Mouse (Mus musculus) neural tube, embryonic 14.5 days (tissue): ENCODE data around the gene Tmem104. TPM values are rescaled to one million over a fixed set of nuclear protein-coding genes. Genes with fewer than 3 reads are reported as not detected.
A peak's percentile ranks its signal among the peaks of the same experiment; 100 is the strongest.

Experiments
- ATAC-seq: fragments of 200-750 bp; cut with Nextera tagmentation; 2 replicates; pipeline ENCODE4 v1.8.0; 2017; ENCODE audit warnings: low read depth, mild to moderate bottlenecking, moderate TSS enrichment, moderate library complexity
- H3K27ac ChIP-seq: fragments of 300-500 bp; sonication (generic); 2 replicates; pipeline ENCODE4 v1.5.1; 2014; ENCODE audit warnings: low read depth, mild to moderate bottlenecking, control low read depth, low read length, moderate library complexity, mixed read lengths
- H3K27me3 ChIP-seq: fragments of 300-500 bp; sonication (generic); 2 replicates; pipeline ENCODE4 v1.6.1; 2014; ENCODE audit warnings: low read length; ENCODE audit not compliant: control insufficient read depth, insufficient read depth
- H3K36me3 ChIP-seq: fragments of 300-500 bp; sonication (generic); 2 replicates; pipeline ENCODE4 v1.6.1; 2014; ENCODE audit warnings: low read length, mixed read lengths; ENCODE audit not compliant: control insufficient read depth, insufficient read depth
- H3K4me1 ChIP-seq: fragments of 300-500 bp; sonication (generic); 2 replicates; pipeline ENCODE4 v1.6.1; 2014; ENCODE audit warnings: low read length; ENCODE audit not compliant: control insufficient read depth, insufficient read depth
- H3K4me2 ChIP-seq: fragments of 300-500 bp; sonication (generic); 2 replicates; pipeline ENCODE4 v1.6.1; 2014; ENCODE audit warnings: mild to moderate bottlenecking, low read depth, low read length, control low read depth
- H3K4me3 ChIP-seq: fragments of 300-500 bp; sonication (generic); 2 replicates; pipeline ENCODE4 v1.5.1; 2014; ENCODE audit warnings: low read depth, low read length, control low read depth, mixed read lengths
- H3K9ac ChIP-seq: fragments of 300-500 bp; sonication (generic); replicated peaks from 2 replicates; pipeline ENCODE4 v1.6.1; 2014; ENCODE audit warnings: low read depth, mild to moderate bottlenecking, control low read depth, low read length, mixed read lengths
- H3K9me3 ChIP-seq: fragments of 300-500 bp; sonication (generic); 2 replicates; pipeline ENCODE4 v1.6.1; 2016; ENCODE audit warnings: low read length; ENCODE audit not compliant: control insufficient read depth
- WGBS: fragments of 180-500 bp; shearing (Covaris S2); extraction: QIAGEN DNeasy Blood & Tissue Kit; methylation state at CpG from one replicate; pipeline ENCODE4 v1.1.7; 2014; 5-methylcytosine and 5-hydroxymethylcytosine counted together
- polyA plus RNA-seq: library from polyadenylated mRNA; unstranded; fragments of >200 nt; fragmentation: Nextera tagmentation; extraction: Ambion mirVana; gene quantifications from 2 replicates; pipeline ENCODE4 v1.2.1, GENCODE M21; 2014

The Tmem104 gene
- polyA plus RNA-seq, 1 experiment from 2014 or later: 8.9 TPM

DNA sequence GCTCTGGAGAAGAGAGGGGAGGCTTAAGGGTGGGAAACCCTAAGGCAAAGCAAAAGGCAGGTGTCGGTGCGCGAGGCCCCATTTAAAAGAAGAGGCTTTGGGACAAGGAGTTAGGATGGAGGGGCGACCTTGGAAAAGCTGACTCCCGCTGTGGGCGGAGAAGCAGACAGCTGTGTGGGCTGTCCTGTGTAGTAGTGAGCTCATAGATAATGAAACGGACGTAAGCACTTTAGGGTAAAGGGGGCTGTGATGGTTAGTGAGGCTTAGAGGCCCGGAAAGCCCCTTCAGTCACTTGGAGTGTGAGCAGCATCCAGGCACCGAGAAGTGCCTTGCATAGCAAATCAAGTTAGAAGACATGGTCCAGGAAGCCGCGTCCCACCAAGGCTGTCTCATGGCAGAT, 406 bp downstream of the Tmem104 start, which contains the start of gene Nat9:
Gene Nat9, minus strand, starts transcription at position 167 of the 400 bp plus-strand sequence.
- H3K9ac ChIP-seq: peak within 1 kb of the TSS; percentile 72
- peak; percentile 47 for ATAC-seq
- no peaks in the 10 kb centered on the region for H3K36me3 ChIP-seq
- peak within 1 kb of the TSS; percentile 95 for H3K4me2 ChIP-seq
- WGBS: 10% methylated on average over 12 of the region's 12 CpGs
- H3K27ac ChIP-seq: peak within 1 kb of the TSS; percentile 81
- H3K4me1 ChIP-seq: peaks cover 10% of the 10 kb centered on the region
- H3K9me3 ChIP-seq: no peaks in the 10 kb centered on the region
- peak within 1 kb of the TSS; percentile 60 for H3K4me3 ChIP-seq
- no peaks in the 10 kb centered on the region for H3K27me3 ChIP-seq

DNA sequence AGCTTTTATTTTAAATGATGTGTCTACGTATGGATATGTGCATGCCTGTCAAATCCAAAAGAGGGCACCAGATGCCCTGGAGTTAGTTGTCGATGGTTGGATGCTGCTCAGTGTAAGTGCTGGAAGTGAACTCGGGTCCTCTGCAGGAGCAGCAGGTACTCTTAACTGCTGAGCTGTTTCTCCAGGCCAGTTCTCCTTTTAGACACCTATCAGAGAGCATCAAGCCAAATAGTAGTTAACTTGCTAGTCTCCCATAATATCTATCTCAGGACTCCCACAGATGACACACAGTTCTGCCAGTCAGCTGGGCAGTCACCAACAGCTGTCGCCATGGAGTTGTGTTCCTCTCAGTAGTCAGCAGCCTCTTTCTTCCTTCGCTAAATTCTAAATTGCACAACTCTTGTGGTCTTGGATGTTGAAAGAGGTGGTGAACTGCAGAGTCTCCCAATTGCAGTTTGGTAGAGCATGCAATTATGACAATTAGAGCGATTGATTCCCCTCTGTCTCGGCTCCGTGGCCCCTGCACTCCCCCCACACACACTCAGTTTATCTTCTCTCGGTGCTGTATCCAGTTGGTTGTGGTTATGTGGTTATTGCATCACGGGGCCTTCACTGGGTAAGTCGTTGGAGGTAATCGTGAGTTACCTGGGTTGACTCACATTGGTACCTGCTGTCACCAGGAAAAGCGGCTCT, 1.4 kb downstream of the Tmem104 start:
- 90% methylated on average over 13 of the region's 13 CpGs for WGBS
- peak overlapping the region; percentile 95; the same call in 1 of the 2 replicates for H3K4me2 ChIP-seq
- ATAC-seq: no peak

DNA sequence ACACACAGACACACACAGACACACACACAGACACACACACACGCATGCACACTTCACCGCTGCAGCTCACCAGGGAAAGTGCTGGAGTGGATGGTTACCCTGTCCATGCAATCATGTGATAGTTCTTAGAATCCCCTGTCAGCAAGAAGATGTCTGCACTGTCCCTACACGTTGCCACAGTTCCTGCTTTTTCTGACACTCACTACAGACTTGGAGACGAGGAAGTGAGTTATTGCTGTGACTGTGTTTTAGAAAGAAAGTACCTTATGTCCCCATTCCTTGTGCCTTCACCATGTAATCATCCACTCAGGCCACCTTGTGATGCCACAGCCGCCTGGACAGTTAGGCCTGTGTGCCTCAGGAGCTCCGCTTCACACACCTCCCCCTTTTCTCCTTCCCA, 2.0 kb downstream of the Tmem104 start:
- Histone ChIP-seq H3K36me3 (no peaks in the 10 kb centered on the region), H3K9me3 (no peaks in the 10 kb centered on the region), H3K4me1 (peaks cover 10% of the 10 kb centered on the region), H3K4me3 (no peak overlapping the region), H3K27me3 (no peaks in the 10 kb centered on the region), H3K27ac (no peak overlapping the region), H3K9ac (no peak overlapping the region), H3K4me2 (no peak overlapping the region)
- no peak for ATAC-seq
- 89% methylated on average over 6 of the region's 6 CpGs for WGBS

More for the DNA sequence above, 1.4 kb downstream of the Tmem104 start:
- H3K27me3 ChIP-seq: no peaks in the 10 kb centered on the region
- no peaks in the 10 kb centered on the region for H3K36me3 ChIP-seq
- H3K27ac ChIP-seq: no peak overlapping the region
- no peak overlapping the region for H3K4me3 ChIP-seq
- no peaks in the 10 kb centered on the region for H3K9me3 ChIP-seq
- peaks cover 10% of the 10 kb centered on the region for H3K4me1 ChIP-seq
- no peak overlapping the region for H3K9ac ChIP-seq

DNA sequence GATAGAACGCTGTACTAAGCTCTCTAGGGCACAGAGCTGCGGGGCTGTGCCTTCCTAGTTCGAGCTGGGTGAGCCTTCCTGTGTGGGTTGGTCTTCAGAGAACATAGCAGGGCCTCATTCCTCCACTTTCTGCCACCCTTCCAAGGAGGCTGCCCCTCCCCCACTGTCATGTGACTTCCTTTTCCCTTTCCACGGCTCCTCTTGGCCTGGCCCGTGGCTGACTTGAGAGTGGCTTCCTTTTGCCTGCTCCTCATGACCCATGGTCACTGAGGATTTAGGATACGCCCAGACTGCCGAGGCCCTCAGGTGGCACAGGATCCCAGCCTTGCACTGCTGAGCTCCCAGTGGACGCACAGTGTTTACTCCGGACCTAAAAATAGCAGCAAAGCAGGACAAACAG, 4.9 kb downstream of the Tmem104 start:
- H3K4me1 ChIP-seq: peaks cover 7% of the 10 kb centered on the region
- no peaks in the 10 kb centered on the region for H3K36me3 ChIP-seq
- ATAC-seq: no peak
- 72% methylated on average over 9 of the region's 9 CpGs for WGBS
- H3K27ac ChIP-seq: no peak overlapping the region
- no peak overlapping the region for H3K4me2 ChIP-seq
- H3K9ac ChIP-seq: no peak overlapping the region
- no peaks in the 10 kb centered on the region for H3K27me3 ChIP-seq
- H3K4me3 ChIP-seq: no peak overlapping the region
- H3K9me3 ChIP-seq: no peaks in the 10 kb centered on the region

DNA sequence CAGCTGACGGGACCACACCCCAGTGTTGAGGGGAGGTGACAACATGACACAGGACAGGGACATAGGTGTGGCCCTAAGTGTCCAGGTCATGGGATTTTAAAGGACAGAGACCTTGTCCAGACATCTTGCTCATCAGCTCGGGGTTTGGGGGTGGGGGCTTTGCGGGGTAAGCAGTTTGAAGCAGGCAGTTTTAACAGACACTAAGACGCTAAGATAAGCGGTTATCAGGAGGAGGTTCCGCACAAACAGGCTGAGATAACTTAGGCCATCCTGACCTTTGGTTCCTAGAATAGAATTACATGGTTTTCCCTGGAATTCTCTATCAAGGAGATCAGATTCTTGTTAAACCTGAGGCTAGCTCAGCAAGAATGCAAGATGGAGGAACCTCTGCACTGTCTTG, 7.4 kb downstream of the Tmem104 start:
- Histone ChIP-seq H3K4me1 (no peaks in the 10 kb centered on the region), H3K9ac (no peak overlapping the region), H3K27ac (no peak overlapping the region), H3K4me3 (no peak overlapping the region), H3K9me3 (no peaks in the 10 kb centered on the region), H3K36me3 (0 out of 2 replicates have a peak, but pooled peaks cover 7% of the 10 kb centered on the region), H3K27me3 (no peaks in the 10 kb centered on the region), H3K4me2 (no peak overlapping the region)
- no peak for ATAC-seq
- WGBS: 92% methylated on average over 6 of the region's 6 CpGs

DNA sequence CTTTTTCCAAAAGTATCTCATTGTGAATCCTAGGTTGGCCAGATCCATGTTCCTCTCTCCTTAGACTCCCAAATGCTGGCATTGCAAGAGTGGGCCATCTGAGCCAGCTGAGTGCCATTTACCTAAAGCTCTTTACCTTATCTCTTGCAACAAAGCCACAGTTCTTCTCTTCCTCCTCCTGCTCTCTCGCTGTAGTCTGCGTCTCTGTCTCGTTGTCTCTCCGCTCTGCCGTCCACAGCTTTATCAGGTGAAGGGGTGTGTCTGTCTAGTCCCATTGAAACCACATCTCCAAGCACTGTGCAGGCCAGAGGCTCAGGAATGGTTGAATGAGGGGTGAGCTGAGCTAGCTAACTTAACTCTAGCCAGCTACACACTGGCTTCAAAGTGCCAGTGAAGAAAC, 8.6 kb downstream of the Tmem104 start:
- H3K36me3 ChIP-seq: 0 out of 2 replicates have a peak, but pooled peaks cover 7% of the 10 kb centered on the region
- H3K27me3 ChIP-seq: no peaks in the 10 kb centered on the region

DNA sequence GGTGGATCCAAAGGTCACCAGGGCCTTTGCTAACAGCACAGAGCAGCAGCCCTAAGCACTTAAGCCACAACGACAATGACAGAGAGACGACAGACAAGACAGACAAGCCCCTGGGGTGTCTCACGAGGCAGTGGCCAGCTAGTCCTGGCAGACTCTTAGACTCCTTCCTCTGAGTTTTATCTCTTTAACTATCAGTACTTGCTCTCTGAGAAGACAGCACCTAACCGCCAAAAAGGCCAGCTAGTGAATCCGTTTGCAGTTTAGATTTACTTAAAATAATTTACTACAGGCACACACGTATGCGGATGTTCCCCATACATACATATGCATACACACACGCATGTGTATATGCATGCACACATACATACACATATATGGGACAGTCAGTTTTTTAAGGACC, 10.3 kb downstream of the Tmem104 start:
- 0 out of 2 replicates have a peak, but pooled peaks cover 12% of the 10 kb centered on the region for H3K36me3 ChIP-seq
- no peaks in the 10 kb centered on the region for H3K9me3 ChIP-seq
- no peak overlapping the region for H3K9ac ChIP-seq
- H3K4me2 ChIP-seq: no peak overlapping the region
- H3K27me3 ChIP-seq: no peaks in the 10 kb centered on the region
- no peaks in the 10 kb centered on the region for H3K4me1 ChIP-seq
- no peak overlapping the region for H3K4me3 ChIP-seq
- ATAC-seq: no peak
- 84% methylated on average over 8 of the region's 8 CpGs for WGBS
- H3K27ac ChIP-seq: no peak overlapping the region

More for the DNA sequence above, 8.6 kb downstream of the Tmem104 start:
- no peak overlapping the region for H3K4me2 ChIP-seq
- no peaks in the 10 kb centered on the region for H3K9me3 ChIP-seq
- 96% methylated on average over 5 of the region's 5 CpGs for WGBS
- H3K9ac ChIP-seq: no peak overlapping the region
- H3K4me1 ChIP-seq: no peaks in the 10 kb centered on the region
- no peak overlapping the region for H3K27ac ChIP-seq
- ATAC-seq: no peak
- H3K4me3 ChIP-seq: no peak overlapping the region

DNA sequence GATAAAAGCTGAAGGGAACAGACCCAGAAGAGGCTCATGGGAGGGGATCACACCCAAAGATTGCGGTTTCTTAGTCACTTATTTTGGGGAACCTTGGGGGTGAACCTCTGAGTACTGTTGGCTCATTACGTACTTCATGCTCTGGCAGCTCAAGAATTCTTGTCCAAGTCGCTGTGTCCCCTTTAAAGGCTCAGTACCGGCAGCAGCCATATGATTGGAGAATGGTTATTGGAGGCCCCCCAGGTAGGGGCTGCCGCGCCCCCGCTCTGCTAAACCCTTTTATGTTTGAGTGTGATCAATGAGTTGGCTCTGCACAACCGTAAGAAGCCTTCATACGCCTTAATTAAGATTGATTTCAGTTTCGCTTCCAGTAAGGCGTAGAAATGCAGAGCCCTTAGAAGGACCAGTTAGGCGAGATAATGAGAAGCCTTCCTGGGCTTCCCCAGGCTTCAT, 11.7 kb downstream of the Tmem104 start:
- no peaks in the 10 kb centered on the region for H3K9me3 ChIP-seq
- no peak overlapping the region for H3K4me2 ChIP-seq
- 36% methylated on average over 12 of the region's 12 CpGs for WGBS
- H3K27me3 ChIP-seq: no peaks in the 10 kb centered on the region
- H3K36me3 ChIP-seq: 0 out of 2 replicates have a peak, but pooled peaks cover 12% of the 10 kb centered on the region
- H3K9ac ChIP-seq: no peak overlapping the region
- no peak overlapping the region for H3K27ac ChIP-seq
- no peaks in the 10 kb centered on the region for H3K4me1 ChIP-seq
- no peak overlapping the region for H3K4me3 ChIP-seq
- no peak for ATAC-seq

DNA sequence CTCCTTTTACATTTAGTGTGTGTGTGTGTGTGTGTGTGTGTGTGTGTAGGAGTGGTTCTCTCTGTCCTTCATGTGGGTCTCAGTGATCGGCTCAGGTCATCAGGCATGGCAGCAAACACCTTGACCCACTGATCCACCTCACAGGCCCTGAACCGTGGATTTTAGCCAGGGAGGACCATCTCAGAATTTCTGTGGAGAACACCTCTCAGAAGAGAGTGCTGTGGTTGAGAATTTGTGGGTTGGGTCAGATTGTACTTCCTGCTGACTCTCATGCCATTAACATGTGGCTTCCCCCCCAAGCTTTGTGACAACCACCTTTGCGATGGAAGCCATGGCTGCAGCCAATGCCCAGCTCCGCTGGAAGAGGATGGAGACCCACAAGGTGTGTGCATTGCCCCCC, 13.2 kb downstream of the Tmem104 start:
- Histone ChIP-seq H3K9ac (no peak overlapping the region), H3K36me3 (0 out of 2 replicates have a peak, but pooled peaks cover 12% of the 10 kb centered on the region), H3K4me1 (no peaks in the 10 kb centered on the region), H3K27ac (no peak overlapping the region), H3K4me3 (no peak overlapping the region), H3K4me2 (no peak overlapping the region), H3K9me3 (no peaks in the 10 kb centered on the region), H3K27me3 (no peaks in the 10 kb centered on the region)
- 94% methylated on average over 4 of the region's 4 CpGs for WGBS
- ATAC-seq: no peak
